Mouse (Mus musculus) midbrain, embryonic 15.5 days (tissue): ENCODE measurements around the gene Scyl1. TPM values are rescaled to one million over a fixed set of nuclear protein-coding genes. Genes with fewer than 3 reads are reported as not detected.

Source experiments
- ATAC-seq: fragments of 200-750 bp; cut with Nextera tagmentation; replicated peaks from 2 replicates; pipeline ENCODE4 v1.8.0; 2017; ENCODE audit warnings: moderate TSS enrichment
- H3K27ac ChIP-seq: fragments of 300-500 bp; sonication (generic); 2 replicates; pipeline ENCODE4 v1.5.1; 2015; ENCODE audit warnings: mild to moderate bottlenecking, inconsistent platforms
- H3K27me3 ChIP-seq: fragments of 300-500 bp; sonication (generic); replicated peaks from 2 replicates; pipeline ENCODE4 v1.6.1; 2015; ENCODE audit warnings: inconsistent platforms
- H3K36me3 ChIP-seq: fragments of 300-500 bp; sonication (generic); replicated peaks from 2 replicates; pipeline ENCODE4 v1.6.1; 2015; ENCODE audit warnings: inconsistent platforms
- H3K4me1 ChIP-seq: fragments of 300-500 bp; sonication (generic); 2 replicates; pipeline ENCODE4 v1.6.1; 2015; ENCODE audit warnings: inconsistent platforms
- H3K4me2 ChIP-seq: fragments of 300-500 bp; sonication (generic); 2 replicates; pipeline ENCODE4 v1.6.1; 2015; ENCODE audit warnings: inconsistent platforms, mild to moderate bottlenecking, moderate library complexity
- H3K4me3 ChIP-seq: fragments of 300-500 bp; sonication (generic); 2 replicates; pipeline ENCODE4 v1.5.1; 2015; ENCODE audit warnings: mild to moderate bottlenecking, inconsistent platforms
- H3K9ac ChIP-seq: fragments of 300-500 bp; sonication (generic); 2 replicates; pipeline ENCODE4 v1.6.1; 2015; ENCODE audit warnings: mild to moderate bottlenecking, inconsistent platforms
- H3K9me3 ChIP-seq: fragments of 300-500 bp; sonication (generic); 2 replicates; pipeline ENCODE4 v1.6.1; 2016; ENCODE audit warnings: inconsistent platforms
- WGBS: fragments of 180-500 bp; shearing (Covaris S2); methylation state at CpG from one replicate; pipeline ENCODE4 v1.1.7; 2015; ENCODE audit warnings: mixed read lengths; 5-methylcytosine and 5-hydroxymethylcytosine counted together
- polyA plus RNA-seq: library from polyadenylated mRNA; unstranded; fragments of >200 nt; fragmentation: Nextera tagmentation; extraction: Ambion mirVana; gene quantifications from 2 replicates; pipeline ENCODE4 v1.2.1, GENCODE M21; 2015

The Scyl1 gene
- polyA plus RNA-seq, 1 experiment from 2014 or later: 94.7 TPM

- Histone ChIP-seq H3K4me1 (peaks cover 46% of the 10 kb centered on the region), H3K9ac (no peak overlapping the region), H3K4me2 (no peak overlapping the region), H3K9me3 (no peaks in the 10 kb centered on the region), H3K27me3 (no peaks in the 10 kb centered on the region), H3K27ac (peak overlapping the region; percentile 92), H3K36me3 (no peaks in the 10 kb centered on the region), H3K4me3 (no peak overlapping the region)
- ATAC-seq: no peak
- WGBS: 53% methylated on average over 11 of the region's 11 CpGs
These were observed 39.1 kb upstream of the Scyl1 start for GRCm38 (mm10) chr19:5810103-5810839.

- no peak overlapping the region for H3K9ac ChIP-seq
- no peaks in the 10 kb centered on the region for H3K9me3 ChIP-seq
- peaks cover 51% of the 10 kb centered on the region for H3K4me1 ChIP-seq
- 58% methylated on average over 7 of the region's 7 CpGs for WGBS
- no peak for ATAC-seq
- H3K36me3 ChIP-seq: no peaks in the 10 kb centered on the region
- no peak overlapping the region for H3K4me2 ChIP-seq
- no peaks in the 10 kb centered on the region for H3K27me3 ChIP-seq
- H3K27ac ChIP-seq: peak overlapping the region; percentile 92
- no peak overlapping the region for H3K4me3 ChIP-seq
These were observed 38.5 kb upstream of the Scyl1 start for GRCm38 (mm10) chr19:5809712-5810089.

GRCm38 (mm10) chr19:5808955-5809711 is 37.9 kb upstream of the Scyl1 start:
- no peak overlapping the region for H3K4me3 ChIP-seq
- no peaks in the 10 kb centered on the region for H3K36me3 ChIP-seq
- no peaks in the 10 kb centered on the region for H3K27me3 ChIP-seq
- no peaks in the 10 kb centered on the region for H3K9me3 ChIP-seq
- peaks cover 57% of the 10 kb centered on the region for H3K4me1 ChIP-seq
- no peak for ATAC-seq
- no peak overlapping the region for H3K4me2 ChIP-seq
- peak overlapping the region; percentile 92; the same call in 1 of the 2 replicates for H3K27ac ChIP-seq
- no peak overlapping the region for H3K9ac ChIP-seq
- 62% methylated on average over 14 of the region's 14 CpGs for WGBS

GRCm38 (mm10) chr19:5807740-5808139 is 36.5 kb upstream of the Scyl1 start:
- WGBS: 78% methylated on average over 2 of the region's 3 CpGs
- Histone ChIP-seq H3K9me3 (no peaks in the 10 kb centered on the region), H3K27me3 (no peaks in the 10 kb centered on the region), H3K4me1 (peaks cover 59% of the 10 kb centered on the region), H3K36me3 (no peaks in the 10 kb centered on the region), H3K4me2 (no peak overlapping the region), H3K27ac (no peak overlapping the region), H3K4me3 (no peak overlapping the region), H3K9ac (no peak overlapping the region)
- no peak for ATAC-seq

- H3K9me3 ChIP-seq: no peaks in the 10 kb centered on the region
- no peak overlapping the region for H3K9ac ChIP-seq
- H3K4me2 ChIP-seq: no peak overlapping the region
- no peaks in the 10 kb centered on the region for H3K36me3 ChIP-seq
- peak overlapping the region; percentile 62 for H3K27ac ChIP-seq
- WGBS: 30% methylated on average over 6 of the region's 6 CpGs
- ATAC-seq: no peak
- peaks cover 50% of the 10 kb centered on the region for H3K4me1 ChIP-seq
- no peak overlapping the region for H3K4me3 ChIP-seq
- H3K27me3 ChIP-seq: no peaks in the 10 kb centered on the region
These were observed 35.6 kb upstream of the Scyl1 start for GRCm38 (mm10) chr19:5806809-5807205.

- Histone ChIP-seq H3K4me2 (no peak overlapping the region), H3K36me3 (no peaks in the 10 kb centered on the region), H3K4me3 (no peak overlapping the region), H3K27me3 (no peaks in the 10 kb centered on the region), H3K9me3 (no peaks in the 10 kb centered on the region), H3K9ac (no peak overlapping the region; the same call in 1 of the 2 replicates), H3K27ac (peak overlapping the region; percentile 62), H3K4me1 (peaks cover 44% of the 10 kb centered on the region)
- 5% methylated on average over 8 of the region's 8 CpGs for WGBS
- no peak for ATAC-seq
These were observed 35.0 kb upstream of the Scyl1 start for GRCm38 (mm10) chr19:5806051-5806808.

- Histone ChIP-seq H3K27ac (peak overlapping the region; percentile 100), H3K4me1 (peaks cover 27% of the 10 kb centered on the region), H3K4me3 (no peak overlapping the region), H3K36me3 (no peaks in the 10 kb centered on the region), H3K9ac (peak overlapping the region; percentile 51), H3K4me2 (peak overlapping the region; percentile 88), H3K27me3 (no peaks in the 10 kb centered on the region), H3K9me3 (no peaks in the 10 kb centered on the region)
- ATAC-seq: no peak
- WGBS: 43% methylated on average over 8 of the region's 8 CpGs
These were observed 33.2 kb upstream of the Scyl1 start for GRCm38 (mm10) chr19:5804371-5804899.

- peak; percentile 37 for ATAC-seq
- no peaks in the 10 kb centered on the region for H3K36me3 ChIP-seq
- no peaks in the 10 kb centered on the region for H3K9me3 ChIP-seq
- H3K4me3 ChIP-seq: peak overlapping the region; percentile 80
- H3K27ac ChIP-seq: peak overlapping the region; percentile 100
- H3K27me3 ChIP-seq: no peaks in the 10 kb centered on the region
- peaks cover 27% of the 10 kb centered on the region for H3K4me1 ChIP-seq
- peak overlapping the region; percentile 88 for H3K4me2 ChIP-seq
- peak overlapping the region; percentile 51 for H3K9ac ChIP-seq
- WGBS: under 1% methylated on average over 16 of the region's 16 CpGs
These were observed 32.7 kb upstream of the Scyl1 start for GRCm38 (mm10) chr19:5803881-5804279.

GRCm38 (mm10) chr19:5803041-5803880 is 32.0 kb upstream of the Scyl1 start:
- Histone ChIP-seq H3K27me3 (no peaks in the 10 kb centered on the region), H3K9ac (peak overlapping the region; percentile 78), H3K4me2 (peak overlapping the region; percentile 88), H3K27ac (peak overlapping the region; percentile 100), H3K36me3 (no peaks in the 10 kb centered on the region; the same call in 1 of the 2 replicates), H3K4me3 (peak overlapping the region; percentile 80), H3K4me1 (peaks cover 27% of the 10 kb centered on the region), H3K9me3 (no peaks in the 10 kb centered on the region)
- under 1% methylated on average over 67 of the region's 67 CpGs for WGBS
- ATAC-seq: peak; percentile 98

GRCm38 (mm10) chr19:5802787-5803040 is 31.5 kb upstream of the Scyl1 start:
- WGBS: 1% methylated on average over 4 of the region's 4 CpGs
- H3K27me3 ChIP-seq: no peaks in the 10 kb centered on the region
- peak overlapping the region; percentile 100 for H3K27ac ChIP-seq
- no peaks in the 10 kb centered on the region for H3K9me3 ChIP-seq
- H3K4me3 ChIP-seq: peak overlapping the region; percentile 80
- no peaks in the 10 kb centered on the region; the same call in 1 of the 2 replicates for H3K36me3 ChIP-seq
- H3K4me2 ChIP-seq: peak overlapping the region; percentile 88
- peak overlapping the region; percentile 78 for H3K9ac ChIP-seq
- H3K4me1 ChIP-seq: peaks cover 27% of the 10 kb centered on the region
- ATAC-seq: no peak

GRCm38 (mm10) chr19:5802011-5802786 is 31.0 kb upstream of the Scyl1 start:
- H3K9ac ChIP-seq: peak overlapping the region; percentile 77
- no peaks in the 10 kb centered on the region for H3K27me3 ChIP-seq
- ATAC-seq: peak; percentile 49; the same call in 1 of the 2 replicates
- no peaks in the 10 kb centered on the region; the same call in 1 of the 2 replicates for H3K36me3 ChIP-seq
- H3K9me3 ChIP-seq: no peaks in the 10 kb centered on the region
- peak overlapping the region; percentile 89 for H3K4me2 ChIP-seq
- WGBS: under 1% methylated on average over 25 of the region's 25 CpGs
- H3K4me3 ChIP-seq: peak overlapping the region; percentile 80
- peaks cover 29% of the 10 kb centered on the region for H3K4me1 ChIP-seq
- peak overlapping the region; percentile 100 for H3K27ac ChIP-seq
